In the genomic region with DNA sequence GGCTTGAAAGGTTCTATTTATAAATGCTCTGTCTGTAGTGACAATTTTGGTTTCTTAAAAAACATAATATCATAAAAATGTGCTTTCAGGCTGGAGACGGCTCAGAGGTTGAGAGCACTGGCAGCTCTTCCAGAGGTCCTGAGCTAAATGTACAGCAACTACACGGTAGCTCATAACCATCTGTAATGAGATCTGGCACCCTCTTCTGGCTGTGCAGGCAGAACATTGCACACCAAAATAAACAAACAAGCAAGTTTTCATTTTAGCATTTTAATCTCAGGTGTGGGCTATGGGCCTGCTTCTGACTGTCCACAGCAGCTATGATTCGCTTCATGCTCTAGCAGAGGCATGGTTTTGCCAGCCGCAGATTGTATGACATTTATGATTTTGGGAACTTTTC, we compare ENCODE assay signal across 1 mouse cellular context.
TF ChIP-seq lines count a peak whose summit lies in the region.

No protein-coding gene starts in this region.

TF ChIP-seq in MEL, 35 proteins besides CTCF, POLR2A, EP300 and RAD21:
- no peak for TF ChIP-seq UBTF (IDR thresholded peaks at IDR 0.05; ENCODE audit: borderline replicate concordance, insufficient read depth, low read depth, low read length)
- no peak for TF ChIP-seq CHD2 (IDR thresholded peaks at IDR 0.05; ENCODE audit: low read length)
- no peak for TF ChIP-seq MAFK (IDR thresholded peaks at IDR 0.05; ENCODE audit: borderline replicate concordance, low read depth, low read length)
- TF ChIP-seq GATA1 (IDR thresholded peaks at IDR 0.05; ENCODE audit: low read depth, low read length), result no peak
- no peak for TF ChIP-seq POLR2AphosphoS2 (IDR thresholded peaks at IDR 0.05; ENCODE audit: low read length)
- TF ChIP-seq JUND (IDR thresholded peaks at IDR 0.05; ENCODE audit: low read depth, low read length), result no peak
- no peak for TF ChIP-seq CHD1 (IDR thresholded peaks at IDR 0.05; ENCODE audit: low read depth, low read length)
- peak; percentile 52 for TF ChIP-seq SMC3 (IDR thresholded peaks at IDR 0.05; ENCODE audit: low read depth, low read length)
- no peak for TF ChIP-seq ETS1 (IDR thresholded peaks at IDR 0.05; ENCODE audit: low read depth, low read length)
- 0 out of 2 replicates have a peak, but pooled peaks have one; percentile 19 for TF ChIP-seq ZC3H11A (IDR thresholded peaks at IDR 0.05; ENCODE audit: low read depth, low read length)
- no peak for TF ChIP-seq GABPA (IDR thresholded peaks at IDR 0.05; ENCODE audit: low read depth, low read length)
- no peak for TF ChIP-seq RCOR1 (IDR thresholded peaks at IDR 0.05; ENCODE audit: low read depth, low read length)
- no peak for TF ChIP-seq HCFC1 (IDR thresholded peaks at IDR 0.05; ENCODE audit: low read depth, low read length)
- TF ChIP-seq TBP (IDR thresholded peaks at IDR 0.05; ENCODE audit: low read depth, low read length), result no peak
- TF ChIP-seq POLR2AphosphoS5 (IDR thresholded peaks at IDR 0.05; ENCODE audit: borderline replicate concordance, low read depth, low read length), result no peak
